Mouse (Mus musculus) ES-E14 (cell line): ENCODE results near the gene Gm10471. TPM values are rescaled to one million over a fixed set of nuclear protein-coding genes. Genes with fewer than 3 reads are reported as not detected.

ENCODE experiments used
- total RNA-seq: library from RNA; depleted of rRNA; stranded (reverse); fragments of 300-350 nt; gene quantifications from 2 replicates; pipeline ENCODE4 v1.2.3, GENCODE M21; 2012; rRNA removed

The Gm10471 gene
- total RNA-seq, 1 experiment: not detected

Other genes starting within 250 kb of the Gm10471 start
- not detected in 2 replicates for gene Gm21663, start 146.9 kb downstream of the Gm10471 start, total RNA-seq
- not detected in 2 replicates for gene Gm21671, start 134.9 kb downstream of the Gm10471 start, total RNA-seq
- not detected in 2 replicates for gene Gm21680, start 116.6 kb downstream of the Gm10471 start, total RNA-seq
- gene Gm21698, start 100.6 kb downstream of the Gm10471 start, total RNA-seq: 0.21 TPM in 1 of 2 replicates, not detected in the other
- gene Gm1979, start 84.5 kb downstream of the Gm10471 start, total RNA-seq: not detected in 2 replicates
- not detected in 2 replicates for gene Gm5862, start 66.4 kb downstream of the Gm10471 start, total RNA-seq
- gene Speer4a, start 49.7 kb downstream of the Gm10471 start, total RNA-seq: not detected in 2 replicates
- gene Gm7347, start 30.7 kb downstream of the Gm10471 start, total RNA-seq: not detected in 2 replicates
- gene 5031410I06Rik, start 16.1 kb upstream of the Gm10471 start, total RNA-seq: 0.09 TPM in 1 of 2 replicates, not detected in the other
- gene Gm10220, start 32.1 kb upstream of the Gm10471 start, total RNA-seq: not detected in 2 replicates
- gene Gm7361, start 168.4 kb upstream of the Gm10471 start, total RNA-seq: not detected in 2 replicates